ENCODE assay signal across 9 mouse cellular contexts in genomic region chr8:128709261-128709660, GRCm38 (mm10). TPM values are rescaled to one million over a fixed set of nuclear protein-coding genes. Genes with fewer than 3 reads are reported as not detected.
A peak's percentile ranks its signal among the peaks of the same experiment; 100 is the strongest.
DNase-seq lines count a peak whose midpoint lies in the region; ATAC-seq and TF ChIP-seq lines count a peak whose summit lies in the region.
"Had no signal": no experiment of that assay in that cellular context is flagged by ENCODE, and none has a peak within 500 bp of the region (broad histone marks: within the 10 kb centered on the region; RNA-seq: fewer than 3 reads in every experiment).

No protein-coding gene starts in this region.

- CTCF ChIA-PET in Patski (lab: Charles Lee): interaction anchor here (0.7 to 16.0 kb wide), 3 partner anchors 13 to 58 kb away, joined by 3 to 155 read pairs (median 10); no protein-coding TSS in a partner anchor

- TF ChIP-seq CTCF in C2C12 (IDR thresholded peaks at IDR 0.05; ENCODE audit: control insufficient read depth, insufficient read depth, insufficient read length): peak; percentile 76
- peak; percentile 95 for TF ChIP-seq CTCF in Patski (IDR thresholded peaks at IDR 0.05)

- POLR2A ChIA-PET in Patski (lab: Charles Lee): interaction anchor here (1.2 kb wide), 1 partner anchor 20 kb away, joined by 3 read pairs; no protein-coding TSS in a partner anchor

- ATAC-seq in Patski: peak; percentile 47
- ATAC-seq in liver, embryonic 12.5 days: peak; percentile 77

- H3K4me2 ChIP-seq in liver, embryonic 12.5 days: no peak overlapping the region
- H3K4me2 ChIP-seq: hindbrain, embryonic 15.5 days had no signal

- no peak overlapping the region for H3K27ac ChIP-seq in liver, embryonic 12.5 days
- H3K27ac ChIP-seq: hindbrain, embryonic 15.5 days had no signal

- in situ Hi-C loops in Patski (cut with MboI; ENCODE audit: low pct_unique_long_range_greater_than_20kb): no loop called here

- no peaks in the 10 kb centered on the region for H3K27me3 ChIP-seq in C2C12 (ENCODE audit: control insufficient read depth, insufficient read depth, insufficient read length)
- H3K27me3 ChIP-seq in Patski: no peaks in the 10 kb centered on the region
- no peaks in the 10 kb centered on the region for H3K27me3 ChIP-seq in liver, embryonic 12.5 days (replicated peaks)
- H3K27me3 ChIP-seq: hindbrain, embryonic 15.5 days had no signal

- no peak overlapping the region for H3ac ChIP-seq in C2C12 (ENCODE audit: control insufficient read depth, insufficient read length, low read depth)

- H3K36me3 ChIP-seq in C2C12 (ENCODE audit: control insufficient read depth, insufficient read depth): peaks cover 90% of the 10 kb centered on the region
- H3K36me3 ChIP-seq in liver, embryonic 12.5 days: peaks cover 85% of the 10 kb centered on the region

- no peak overlapping the region for H3K9ac ChIP-seq in liver, embryonic 12.5 days
- H3K9ac ChIP-seq: hindbrain, embryonic 15.5 days had no signal

- no peak for DNase-seq in Patski (ENCODE audit: low read depth, low spot score)
- DNase-seq in cerebellum, adult 9-10 months: peak; percentile 71
- DNase-seq in frontal cortex, postnatal 36 days (ENCODE audit: low spot score in 2 of 2): peak; percentile 49 to 78
- DNase-seq in kidney, adult 9 months: peak; percentile 91
- peak; percentile 69 for DNase-seq in ovary, postnatal 36 days (ENCODE audit: low spot score)
- DNase-seq in thymus, postnatal 25 days: peak; percentile 87

- 36% methylated on average over 3 of the region's 3 CpGs for WGBS in liver, embryonic 12.5 days (ENCODE audit: insufficient replicate concordance)

- H3K4me3 ChIP-seq in C2C12 (ENCODE audit: insufficient read depth, poor library complexity, severe bottlenecking): no peak overlapping the region
- no peak overlapping the region for H3K4me3 ChIP-seq in liver, embryonic 12.5 days
- H3K4me3 ChIP-seq: hindbrain, embryonic 15.5 days had no signal

- peaks cover 98% of the 10 kb centered on the region for H3K79me2 ChIP-seq in C2C12 (ENCODE audit: control insufficient read depth, insufficient read depth)

- no peaks in the 10 kb centered on the region for H3K9me3 ChIP-seq in liver, embryonic 12.5 days (replicated peaks)
- H3K9me3 ChIP-seq: hindbrain, embryonic 15.5 days had no signal

- H3K4me1 ChIP-seq in liver, embryonic 12.5 days: peaks cover 10% of the 10 kb centered on the region
- H3K4me1 ChIP-seq: hindbrain, embryonic 15.5 days had no signal

- H3K79me3 ChIP-seq in C2C12 (ENCODE audit: low read depth): peaks cover 67% of the 10 kb centered on the region

TF ChIP-seq in C2C12, 6 proteins besides CTCF, POLR2A, EP300 and RAD21:
- TF ChIP-seq MAX (IDR thresholded peaks at IDR 0.05) (no peak), MYOD1 (IDR thresholded peaks at IDR 0.05; ENCODE audit: control insufficient read depth, insufficient read length, low read depth) (no peak), FOSL1 (IDR thresholded peaks at IDR 0.05; ENCODE audit: insufficient read depth, low read length, poor library complexity, severe bottlenecking) (no peak), MYOG (IDR thresholded peaks at IDR 0.05; ENCODE audit: control insufficient read depth, extremely low read depth, insufficient read length) (no peak), CEBPB (IDR thresholded peaks at IDR 0.05; ENCODE audit: low read depth) (no peak), USF1 (IDR thresholded peaks at IDR 0.05; ENCODE audit: low read depth) (no peak)

RNA-seq across cellular contexts. Expression of gene Itgb1, which starts 23.8 kb away (rescaled TPM):
- 184 TPM for polyA plus RNA-seq in C2C12 (2012; fragmentation: generic; extraction: Trizol)
- 916 TPM for polyA plus RNA-seq in Patski (2021)
- polyA plus RNA-seq in liver, embryonic 12.5 days (2016; fragmentation: Nextera tagmentation; extraction: Ambion mirVana): 129 and 130 TPM in 2 replicates
